Mouse (Mus musculus) heart, adult 18-20 months (tissue): Measurements from ENCODE around the gene Zc3h18. TPM values are rescaled to one million over a fixed set of nuclear protein-coding genes. Genes with fewer than 3 reads are reported as not detected.

ENCODE experiments used
- DNase-seq, 2 experiments: peaks; one replicate each; pipeline ENCODE4 v3.0.0; 2021 to 2022; ENCODE audit warnings: mixed read lengths in 1 of 2
- long read RNA-seq, 2 experiments: library from polyadenylated mRNA; stranded (forward); transcript quantifications; one replicate each; pipeline ENCODE4 v2.0.0; 2021
- total RNA-seq, 2 experiments: library from RNA; stranded (reverse); gene quantifications; 2 replicates each; pipeline ENCODE4 v1.2.3; 2021

Zc3h18 gene
- 10 to 100 TPM; 20.9 to 24.5 TPM for total RNA-seq
- long read RNA-seq, experiment 1, full-length matches to known transcripts = 11 of 16 reads
- long read RNA-seq, experiment 1, partial matches to known transcripts = 2 of 16 reads
- long read RNA-seq, experiment 1, other reads (novel, unspliced or antisense) = 3 of 16 reads
- long read RNA-seq, experiment 2, transcript Zc3h18-202 (18 exons, 3,705 nt) = major isoform, 8 of 12 reads
- long read RNA-seq, experiment 2, partial matches to known transcripts = 3 of 12 reads
- long read RNA-seq, experiment 2, other reads (novel, unspliced or antisense) = 0 of 12 reads

DNA sequence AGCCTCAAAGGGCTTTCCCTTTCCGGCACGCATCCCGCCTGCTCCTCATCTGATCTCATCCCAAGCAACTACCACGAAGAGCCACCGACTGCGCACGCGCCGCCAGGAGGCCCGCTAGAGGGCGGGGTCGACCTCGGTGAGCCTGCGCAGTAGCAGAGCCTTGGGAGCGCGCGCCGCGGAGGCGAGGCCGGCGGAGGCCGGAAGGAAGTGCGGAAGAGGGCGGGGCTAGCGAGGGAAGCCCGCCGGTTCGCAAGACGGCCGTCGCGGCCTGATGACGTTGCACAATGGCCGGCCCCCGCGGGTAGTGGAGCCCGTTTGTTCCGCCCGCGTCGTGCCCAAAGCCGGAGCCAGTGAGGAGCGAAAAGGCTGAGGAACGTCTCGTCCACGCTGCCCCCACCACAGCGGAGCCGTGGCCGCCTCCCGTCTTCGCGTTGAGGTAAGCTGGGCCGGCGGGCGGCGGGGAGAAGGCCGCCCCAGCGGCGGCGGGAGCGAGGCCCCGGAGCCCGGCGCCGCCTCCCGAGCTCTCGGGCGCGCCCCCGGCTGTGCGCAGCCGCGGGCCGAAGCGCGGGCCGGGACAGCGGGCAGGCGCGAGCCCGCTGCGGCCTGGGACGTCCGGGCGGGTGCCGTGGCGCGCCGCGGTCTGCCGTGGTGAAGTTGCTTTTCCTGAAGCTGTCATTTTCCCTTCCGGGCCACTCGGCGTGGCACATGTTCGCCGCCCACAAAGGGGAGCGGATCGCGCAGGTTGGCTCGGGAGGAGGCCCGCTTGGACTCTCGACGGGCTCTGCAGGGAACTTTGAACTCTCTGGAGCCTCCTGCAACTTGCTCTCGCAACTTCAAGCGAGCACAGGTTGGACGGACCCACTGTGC lies at the start of gene Zc3h18:
TSS of gene Zc3h18 (plus strand) at position 245 of the 867 bp plus-strand sequence.
- DNase-seq = peak; percentile 99

DNA sequence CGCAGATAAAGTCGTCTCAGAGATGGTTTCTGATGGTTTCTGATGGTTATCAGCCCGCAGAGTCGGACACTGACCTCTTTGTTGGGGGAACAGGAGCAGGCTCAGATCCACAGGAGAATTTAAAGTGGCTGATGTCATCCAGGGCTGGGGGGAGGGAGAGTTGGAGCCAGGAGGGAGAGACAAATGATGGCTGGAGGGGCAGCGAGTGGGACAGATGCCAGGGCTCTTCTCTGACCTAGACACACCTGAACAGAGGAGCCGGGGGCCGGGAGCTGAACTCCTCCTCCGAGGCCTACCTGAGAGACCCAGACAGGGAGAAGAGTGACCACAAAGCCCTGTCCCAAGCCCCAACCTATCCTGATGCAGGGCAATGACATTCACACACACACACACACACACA lies 47.3 kb upstream of the Zc3h18 start:
- no peak for DNase-seq

DNA sequence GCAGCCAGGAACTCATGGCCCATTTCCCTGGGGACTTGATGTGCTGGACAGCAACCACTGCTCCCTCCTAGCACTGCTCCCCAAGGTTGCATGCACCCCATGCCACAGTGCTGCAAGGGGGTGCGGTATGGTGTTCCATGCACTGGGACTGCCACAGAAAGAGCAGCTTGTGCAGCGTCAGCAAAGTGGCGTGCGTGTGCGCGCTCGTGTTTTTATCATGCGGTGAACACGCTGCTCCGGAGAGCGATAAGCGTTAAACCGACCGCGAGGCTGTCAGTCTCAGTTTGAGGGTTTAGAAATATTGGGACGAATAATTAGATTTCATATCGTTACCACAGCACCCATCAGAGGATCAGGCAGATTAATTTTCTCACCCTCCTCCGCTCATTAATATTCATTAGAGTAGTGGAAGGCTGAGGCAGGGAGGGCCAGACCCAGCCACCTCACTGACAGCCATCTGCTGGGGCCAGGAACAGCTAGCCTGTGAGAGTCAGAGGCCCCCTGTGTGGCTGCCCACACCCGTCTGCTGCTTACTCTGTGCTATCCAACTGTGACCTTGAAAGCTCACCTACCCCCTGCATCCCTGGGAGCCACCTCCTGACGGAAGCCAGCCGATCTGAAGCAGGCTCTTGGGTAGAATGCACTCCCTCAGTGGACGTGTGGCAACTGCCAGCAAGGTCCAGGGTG lies 46.7 kb upstream of the Zc3h18 start:
- no peak for DNase-seq

DNA sequence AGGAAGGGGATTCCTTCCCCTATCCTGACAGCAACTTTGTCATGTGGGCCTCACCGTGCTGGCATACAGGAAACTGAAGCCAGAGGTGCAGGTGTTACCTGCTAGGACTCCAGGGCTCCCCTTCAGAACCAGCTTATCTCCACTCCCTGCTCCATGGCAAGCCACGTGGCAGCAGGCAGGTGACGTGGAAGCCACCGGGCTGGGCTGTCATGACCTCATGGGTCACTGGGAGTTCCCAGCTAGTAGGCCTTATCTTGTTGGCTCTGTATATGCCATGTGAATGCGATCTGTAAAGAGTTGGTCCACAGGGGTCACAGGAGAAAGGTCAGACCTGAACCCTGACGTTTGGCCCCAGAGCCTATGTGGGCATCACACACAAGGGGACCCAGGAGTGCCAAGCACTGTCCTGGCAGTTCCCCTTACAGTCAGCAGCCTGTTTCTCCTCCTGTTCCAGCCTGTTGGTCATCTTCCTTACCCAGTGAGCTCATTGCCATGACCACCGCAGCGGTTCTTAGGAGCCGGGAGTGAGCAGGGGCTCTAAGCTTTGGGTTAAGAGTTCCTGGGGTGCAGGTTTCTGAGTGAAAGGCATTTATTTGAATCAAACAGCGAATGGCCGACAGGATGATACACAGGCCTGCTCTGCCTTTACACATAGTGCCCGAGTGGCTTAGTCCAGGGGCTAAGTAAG lies 45.8 kb upstream of the Zc3h18 start:
- DNase-seq = no peak

DNA sequence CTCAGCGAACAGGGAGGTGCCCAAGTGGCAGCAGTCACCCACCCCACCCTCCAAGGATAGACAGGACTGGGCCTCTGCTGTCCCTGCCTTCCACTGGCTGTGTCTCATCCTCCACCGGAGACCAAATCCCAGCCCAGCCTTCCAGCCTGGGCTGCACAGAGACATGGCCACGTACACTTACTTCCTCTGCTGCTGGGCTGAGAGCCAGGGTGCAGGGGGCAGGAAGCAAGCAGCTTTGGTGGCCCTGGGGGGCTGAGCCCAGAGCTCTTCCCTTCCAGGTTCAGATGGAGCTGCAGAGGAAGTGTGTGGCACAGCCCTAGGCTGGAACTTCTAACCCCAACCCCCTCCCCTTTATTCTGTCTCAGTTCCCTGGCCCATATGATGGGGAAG lies 45.3 kb upstream of the Zc3h18 start:
- DNase-seq = peak; percentile 61 to 86

DNA sequence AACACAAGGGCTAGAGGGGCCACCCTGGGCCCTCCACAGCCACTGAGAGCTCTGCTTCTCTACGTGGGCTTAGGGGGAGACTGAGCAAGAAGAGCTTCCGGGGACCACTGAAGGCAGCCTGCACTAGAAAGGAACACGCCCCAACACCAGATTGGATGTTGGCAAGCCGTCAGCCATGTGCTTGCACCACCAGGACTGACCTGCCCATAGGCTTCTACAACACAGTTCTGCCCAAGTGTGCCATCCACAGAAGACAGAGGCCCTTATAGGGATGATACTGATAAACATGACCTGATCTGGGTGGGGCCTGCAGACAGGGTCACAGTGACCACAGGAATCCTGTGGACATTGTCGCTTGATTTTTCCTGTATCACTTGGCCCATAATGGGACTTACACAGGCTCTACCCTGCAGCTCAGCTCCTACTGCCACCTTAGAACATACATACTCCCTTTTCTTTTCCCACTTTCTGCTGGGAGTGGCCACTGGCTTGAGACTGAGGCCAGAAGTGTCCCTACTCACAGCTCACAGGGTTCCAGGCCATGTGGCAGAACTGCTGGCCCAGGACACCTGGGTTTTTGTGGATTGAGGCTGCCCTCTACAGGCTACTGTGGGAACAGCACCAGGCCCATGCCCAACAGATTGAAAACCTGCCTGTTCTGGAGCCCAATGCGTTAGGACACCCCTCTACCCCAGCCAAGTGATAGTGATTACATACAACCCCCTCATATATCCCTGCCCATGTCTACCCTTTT lies 43.5 kb upstream of the Zc3h18 start:
- DNase-seq = peak; percentile 86 to 93

DNA sequence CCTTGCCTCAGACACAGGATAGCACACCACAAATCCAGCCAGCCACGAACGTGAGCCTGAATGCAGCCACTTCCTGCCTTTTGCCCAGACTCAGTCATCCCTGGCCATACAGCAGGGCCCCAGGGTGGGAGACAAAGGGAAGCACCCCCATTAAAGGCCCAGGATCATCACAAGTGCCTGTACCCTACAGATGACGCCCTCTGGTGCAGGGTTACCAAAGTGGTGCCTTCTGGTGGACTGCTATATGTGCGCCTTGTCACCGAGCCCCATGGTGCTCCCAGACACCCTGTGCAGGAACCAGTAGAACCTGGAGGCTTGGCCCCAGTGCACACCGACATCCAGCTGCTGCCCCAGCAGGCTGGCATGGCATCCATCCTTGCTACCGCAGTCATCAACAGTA lies 42.9 kb upstream of the Zc3h18 start:
- DNase-seq = no peak

DNA sequence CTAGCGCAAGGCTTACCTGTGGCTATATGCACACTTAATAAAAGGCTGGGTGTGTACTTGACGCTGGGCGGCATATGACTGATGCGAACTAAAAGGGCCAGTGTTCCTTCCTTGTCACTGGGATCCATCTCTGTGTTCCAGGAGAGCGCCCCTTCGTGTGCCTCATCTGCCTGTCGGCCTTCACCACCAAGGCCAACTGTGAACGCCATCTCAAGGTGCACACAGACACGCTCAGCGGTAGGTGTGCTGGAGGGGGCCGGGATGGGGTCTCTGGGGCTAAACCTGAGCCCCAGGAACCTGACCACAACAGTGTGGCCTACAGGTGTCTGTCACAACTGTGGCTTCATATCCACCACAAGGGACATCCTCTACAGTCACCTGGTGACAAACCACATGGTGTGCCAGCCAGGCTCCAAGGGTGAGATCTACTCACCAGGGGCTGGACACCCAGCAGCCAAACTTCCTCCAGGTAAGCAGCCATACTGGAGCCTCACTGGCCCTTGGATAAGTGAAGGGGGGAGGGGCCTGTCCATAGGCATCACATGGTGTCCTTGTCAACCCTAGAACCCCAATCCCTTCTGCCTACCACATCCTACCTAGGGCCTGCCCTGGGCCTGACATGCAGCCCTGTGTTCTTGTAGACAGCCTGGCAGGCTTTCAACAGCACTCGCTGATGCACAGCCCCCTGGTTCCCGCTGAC lies 41.5 kb upstream of the Zc3h18 start:
- DNase-seq = no peak

DNA sequence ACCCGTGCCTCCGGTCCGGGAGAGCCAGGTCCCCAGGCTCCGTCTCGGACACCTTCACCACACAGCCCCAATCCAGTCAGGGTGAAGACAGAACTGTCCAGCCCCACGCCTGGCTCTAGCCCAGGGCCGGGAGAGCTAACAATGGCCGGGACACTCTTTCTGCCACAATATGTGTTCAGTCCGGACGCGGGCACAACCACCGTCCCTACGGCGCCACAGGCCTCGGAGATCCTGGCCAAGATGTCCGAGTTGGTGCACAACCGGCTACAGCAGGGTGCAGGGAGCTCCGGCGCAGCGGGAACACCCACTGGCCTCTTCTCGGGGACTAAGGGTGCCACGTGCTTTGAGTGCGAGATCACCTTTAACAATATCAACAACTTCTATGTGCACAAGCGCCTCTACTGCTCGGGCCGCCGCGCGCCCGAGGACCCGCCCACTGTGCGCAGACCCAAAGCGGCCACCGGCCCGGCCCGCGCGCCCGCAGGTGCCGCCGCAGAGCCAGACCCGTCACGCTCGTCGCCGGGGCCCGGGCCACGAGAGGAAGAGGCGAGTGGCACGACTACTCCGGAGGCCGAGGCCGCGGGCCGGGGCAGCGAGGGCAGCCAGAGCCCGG lies 40.7 kb upstream of the Zc3h18 start:
- DNase-seq = no peak

DNA sequence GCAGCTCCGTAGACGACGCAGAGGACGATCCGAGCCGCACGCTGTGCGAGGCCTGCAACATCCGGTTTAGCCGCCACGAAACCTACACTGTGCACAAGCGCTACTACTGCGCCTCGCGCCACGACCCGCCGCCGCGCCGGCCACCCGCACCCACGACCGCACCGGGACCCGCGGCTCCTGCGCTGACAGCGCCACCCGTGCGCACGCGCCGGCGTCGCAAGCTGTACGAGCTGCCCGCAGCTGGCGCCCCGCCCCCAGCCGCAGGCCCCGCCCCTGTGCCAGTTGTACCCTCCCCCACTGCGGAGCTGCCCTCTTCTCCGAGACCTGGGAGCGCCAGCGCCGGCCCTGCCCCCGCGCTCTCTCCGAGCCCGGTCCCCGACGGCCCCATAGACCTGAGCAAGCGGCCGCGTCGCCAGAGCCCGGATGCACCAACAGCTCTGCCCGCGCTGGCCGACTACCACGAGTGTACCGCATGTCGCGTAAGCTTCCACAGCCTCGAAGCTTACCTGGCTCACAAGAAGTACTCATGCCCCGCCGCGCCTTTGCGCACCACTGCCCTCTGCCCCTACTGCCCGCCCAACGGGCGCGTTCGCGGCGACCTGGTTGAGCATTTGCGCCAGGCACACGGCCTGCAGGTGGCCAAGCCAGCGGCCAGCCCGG lies 40.0 kb upstream of the Zc3h18 start:
- DNase-seq = no peak

DNA sequence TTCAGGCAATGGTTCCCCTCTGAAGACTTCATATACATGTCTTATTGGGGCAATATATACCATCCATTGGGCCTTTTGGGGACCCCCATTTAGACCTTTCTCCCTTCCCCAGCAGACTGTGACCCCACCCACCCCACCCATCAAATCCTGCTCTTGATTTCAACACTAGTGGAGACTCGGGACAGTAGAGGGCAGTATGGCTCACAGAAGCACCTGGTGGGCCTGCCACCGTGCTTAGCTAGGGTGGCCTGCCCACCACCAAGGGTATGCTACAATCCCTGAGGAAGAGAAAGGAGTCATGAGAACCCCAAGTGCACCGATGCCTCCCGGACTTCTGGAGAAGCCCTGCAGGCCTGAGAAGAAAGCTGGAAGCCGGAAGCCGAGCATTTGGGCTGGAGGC lies 37.6 kb upstream of the Zc3h18 start:
- no peak for DNase-seq

DNA sequence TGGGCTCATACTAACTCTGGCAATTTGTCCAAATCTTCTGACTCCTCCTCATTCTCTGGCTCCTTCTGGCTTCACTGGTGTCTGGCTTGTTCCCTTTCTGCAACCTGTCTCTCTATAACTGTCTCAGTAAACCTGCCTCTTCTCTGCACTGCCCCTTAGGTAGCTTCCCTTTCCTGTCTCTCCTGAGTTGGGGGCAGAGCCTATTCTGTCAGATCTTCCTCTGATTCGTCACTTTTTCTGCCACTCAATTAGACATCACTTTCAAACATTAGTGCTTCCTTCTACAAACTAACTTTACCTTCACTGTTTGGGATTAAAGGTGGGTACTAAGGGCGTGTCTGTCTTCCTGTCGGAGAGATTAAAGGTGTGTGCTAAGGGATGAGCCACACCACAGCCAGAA lies 35.6 kb upstream of the Zc3h18 start:
- no peak for DNase-seq

DNA sequence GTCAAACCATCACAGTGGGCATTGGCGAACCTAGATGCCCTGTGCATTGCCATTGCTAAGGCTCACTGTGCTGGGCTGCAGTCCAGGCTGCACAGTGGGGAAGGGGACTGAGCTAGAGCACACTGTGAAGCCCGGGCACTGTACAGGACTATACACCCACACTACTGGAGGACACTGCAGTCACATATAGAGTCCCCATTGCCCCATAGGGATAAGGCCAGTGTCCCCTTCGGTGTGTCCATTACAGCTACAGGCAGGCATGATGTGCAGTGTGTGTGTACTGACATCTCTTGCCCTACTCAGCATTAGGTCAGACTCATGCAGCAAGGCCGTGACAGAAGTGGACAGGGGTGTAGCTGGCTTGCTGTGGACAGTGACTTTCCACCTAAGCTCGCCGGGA lies 34.6 kb upstream of the Zc3h18 start:
- no peak for DNase-seq

DNA sequence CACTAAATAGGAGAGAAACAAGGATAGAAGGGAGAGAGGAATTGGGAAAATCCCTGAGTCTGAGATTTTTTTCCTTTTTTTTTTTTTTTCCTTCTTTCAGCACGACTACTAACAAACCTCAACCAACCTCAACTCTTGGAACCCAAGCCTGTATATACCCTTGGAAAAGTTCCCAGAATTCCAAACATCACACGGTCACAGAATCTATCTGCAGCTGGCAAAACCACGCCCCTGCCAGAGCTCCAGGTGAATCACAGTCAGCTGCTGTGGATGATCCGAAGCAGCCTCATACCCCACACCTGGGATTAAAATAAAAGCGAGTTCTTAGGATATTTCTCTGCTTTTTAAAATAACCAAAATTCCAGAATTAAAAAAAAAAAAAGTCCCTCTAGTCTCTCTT lies 34.0 kb upstream of the Zc3h18 start:
- DNase-seq = no peak

DNA sequence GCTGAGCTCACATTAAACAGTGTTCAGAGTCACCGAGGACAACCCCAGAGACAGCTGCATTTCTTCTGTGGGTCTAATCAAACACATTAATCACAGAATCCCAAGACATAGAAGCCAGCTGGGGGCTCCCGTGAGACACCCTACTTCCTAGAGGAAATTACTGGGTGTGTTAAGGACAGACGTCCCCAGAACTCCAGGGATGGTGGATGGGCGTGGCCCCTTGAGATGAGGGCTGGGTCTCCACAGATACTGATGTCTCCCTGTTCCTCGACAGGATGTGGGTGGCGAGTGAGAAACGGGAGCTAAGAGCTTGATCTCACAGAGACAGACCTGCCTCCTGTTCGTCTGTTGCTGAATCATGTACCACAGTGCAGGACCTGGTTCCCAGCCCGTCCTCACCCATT lies 33.6 kb upstream of the Zc3h18 start:
- peak; percentile 61 to 79 for DNase-seq

DNA sequence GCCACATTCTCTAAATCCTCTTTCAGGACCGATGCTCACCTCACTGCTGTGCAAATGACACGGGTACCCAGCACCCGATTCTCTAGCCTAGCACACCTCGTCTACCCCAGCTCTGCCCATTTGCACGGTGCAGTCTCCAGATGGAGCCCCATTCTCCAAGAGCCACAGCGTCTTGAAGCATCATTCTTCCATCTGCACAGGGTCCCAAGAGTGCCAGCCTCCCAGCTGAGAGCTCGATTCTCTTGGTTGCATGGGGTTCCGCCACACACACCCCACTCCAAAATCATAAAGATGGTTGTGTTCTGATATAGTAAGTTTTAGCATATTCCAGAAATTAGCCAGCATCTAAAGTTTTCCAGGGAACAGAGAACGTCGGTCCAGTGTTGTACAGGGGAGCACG lies 33.1 kb upstream of the Zc3h18 start:
- DNase-seq = no peak

DNA sequence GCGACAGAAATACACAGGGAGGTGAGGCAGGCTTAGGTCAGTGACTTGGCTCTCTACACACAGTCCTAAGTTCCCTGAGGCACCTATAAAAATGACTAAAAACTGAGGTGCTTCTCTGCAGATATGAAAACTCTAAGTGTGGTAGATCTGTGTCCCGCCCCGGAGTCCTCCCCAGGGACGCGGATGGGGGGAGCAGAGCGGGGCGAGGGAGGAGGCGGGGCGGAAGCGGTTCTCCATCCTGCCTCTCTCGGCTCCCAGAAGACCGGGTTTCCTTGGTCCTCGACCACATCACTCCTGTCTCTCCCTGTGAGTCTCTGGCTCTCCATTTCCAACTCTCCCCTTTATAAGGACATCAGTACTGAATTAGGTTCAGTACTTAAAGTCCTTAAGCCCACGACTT lies 32.7 kb upstream of the Zc3h18 start:
- DNase-seq = peak; percentile 54 to 62

DNA sequence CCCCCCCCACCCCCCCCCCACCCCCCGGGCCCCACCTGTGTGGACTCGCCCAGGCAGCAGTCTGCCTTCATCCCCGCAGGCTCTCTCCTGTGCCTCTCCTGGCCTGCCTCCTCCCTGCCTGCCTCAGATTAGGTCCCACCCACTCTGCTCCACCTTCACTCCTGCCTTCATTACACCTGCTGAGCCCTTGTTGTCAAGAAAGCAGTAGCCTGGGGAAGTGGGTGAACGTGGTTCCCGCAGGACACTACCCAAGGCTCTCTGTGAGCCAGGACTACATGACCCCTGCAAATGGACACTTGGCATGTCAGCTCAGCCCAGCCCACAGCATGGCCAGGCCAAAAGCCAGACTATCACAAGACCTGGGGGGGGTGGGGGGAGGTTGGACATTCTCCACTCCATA lies 32.2 kb upstream of the Zc3h18 start:
- no peak for DNase-seq

DNA sequence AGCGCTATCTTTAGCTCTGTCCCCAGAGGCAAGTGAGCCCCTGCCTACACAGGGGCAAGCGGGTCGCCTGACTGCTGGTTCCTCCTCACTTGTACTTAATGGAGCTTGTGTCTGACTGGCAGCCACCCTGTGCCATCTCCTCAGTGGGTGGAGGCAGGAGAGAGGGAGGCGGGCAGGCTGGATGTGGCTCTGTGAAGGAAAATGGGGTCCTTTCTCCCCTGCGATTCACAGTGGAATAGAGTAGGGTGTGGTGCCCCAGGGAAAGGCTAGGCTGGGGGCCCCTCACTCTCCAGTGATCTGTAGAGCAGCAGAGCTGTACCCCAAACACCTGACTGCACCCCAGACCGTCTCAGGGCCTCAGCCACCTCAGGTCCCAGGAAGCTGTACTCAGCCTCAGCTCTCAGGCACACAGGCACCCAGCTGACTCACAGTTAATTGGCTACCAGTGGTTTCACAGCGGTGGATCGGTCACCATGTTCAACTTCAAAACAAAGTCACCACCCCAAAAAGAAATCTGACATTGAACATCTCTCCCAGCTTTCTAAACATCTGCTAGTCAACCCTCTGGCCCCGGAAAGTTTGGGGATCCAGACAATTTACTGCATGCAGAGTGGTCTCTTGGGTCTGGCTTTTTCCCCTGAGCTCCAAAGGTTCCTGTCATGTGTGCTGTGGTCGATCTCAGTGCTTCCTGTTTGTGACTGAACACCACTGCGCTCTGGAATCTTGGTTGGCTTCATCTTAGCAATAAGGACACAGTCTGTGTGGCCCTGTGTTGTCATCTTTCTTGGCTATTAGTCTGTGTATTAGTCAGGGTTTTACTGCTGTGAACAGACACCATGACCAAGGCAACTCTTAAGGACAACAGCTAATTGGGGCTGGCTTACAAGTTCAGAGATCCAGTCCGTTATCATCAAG lies 31.0 kb upstream of the Zc3h18 start:
- DNase-seq = no peak
